Mouse (Mus musculus) heart, postnatal 4 days (tissue): ENCODE data around the gene Gucy2e. TPM values are rescaled to one million over a fixed set of nuclear protein-coding genes. Genes with fewer than 3 reads are reported as not detected.

Source experiments
- DNase-seq: peaks from one replicate; pipeline ENCODE4 v3.0.0; 2021
- total RNA-seq, 2 experiments: library from RNA; stranded (reverse); gene quantifications; 2 replicates each; pipeline ENCODE4 v1.2.3; 2021

Gucy2e gene
- total RNA-seq, 2 experiments from 2014 or later, result 0.09 to 0.12 TPM

DNA sequence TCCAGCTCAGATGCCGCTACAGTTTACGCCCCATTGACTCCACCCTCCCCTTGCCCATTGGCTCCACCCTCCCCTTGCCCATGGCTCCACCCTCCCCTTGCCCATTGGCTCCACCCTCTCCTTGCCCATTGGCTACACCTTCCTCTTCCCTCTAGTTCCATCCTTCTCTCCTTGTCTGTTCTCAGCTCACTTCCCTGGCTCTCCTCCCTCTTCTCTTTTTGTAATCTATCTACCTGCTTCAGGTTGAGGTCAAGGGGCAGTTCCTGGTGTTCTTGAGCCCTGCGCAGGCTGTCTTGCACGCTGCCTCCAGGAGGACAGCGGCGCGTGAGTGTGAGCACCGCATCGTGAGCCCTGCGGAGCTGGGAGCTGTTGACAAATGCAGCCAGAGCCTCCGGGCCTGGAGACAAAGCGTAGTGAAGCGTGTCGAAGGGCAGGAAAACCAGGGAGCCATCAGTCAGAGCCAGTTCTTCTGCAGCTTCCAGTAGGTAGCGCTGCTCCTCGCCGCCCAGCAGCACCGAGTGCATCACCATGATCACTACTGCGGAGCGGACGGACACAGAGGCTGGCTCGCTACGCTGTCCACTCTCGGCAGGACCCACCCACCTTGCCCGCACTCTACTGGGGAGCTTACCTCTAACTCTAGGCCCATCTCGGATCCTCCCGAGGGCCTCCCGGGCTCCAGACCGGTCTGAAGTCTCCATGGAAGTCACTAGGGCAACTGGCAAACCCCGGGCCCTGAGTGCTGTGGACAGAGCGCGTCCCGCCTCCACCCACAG is 1.4 kb downstream of the Gucy2e start:
- DNase-seq, result peak; percentile 62

DNA sequence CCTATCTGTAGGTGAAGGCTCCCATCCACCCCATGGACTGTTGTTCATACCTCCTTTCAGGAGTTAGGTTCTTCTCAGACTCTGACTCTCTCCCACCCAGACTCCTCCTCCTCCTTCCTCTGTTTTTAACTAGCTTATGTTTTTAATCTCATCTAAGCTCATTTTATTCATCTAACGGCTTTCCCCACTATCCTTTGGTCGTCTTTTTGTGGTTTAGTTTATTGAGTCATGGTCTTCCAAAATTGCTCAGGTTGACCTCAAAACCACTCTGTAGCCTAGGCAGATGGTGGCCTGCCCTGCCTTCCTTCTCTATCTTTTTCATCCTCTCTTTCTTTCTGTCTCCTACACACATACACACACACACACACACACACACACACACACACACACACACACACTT is 3.7 kb downstream of the Gucy2e start:
- DNase-seq, result no peak

DNA sequence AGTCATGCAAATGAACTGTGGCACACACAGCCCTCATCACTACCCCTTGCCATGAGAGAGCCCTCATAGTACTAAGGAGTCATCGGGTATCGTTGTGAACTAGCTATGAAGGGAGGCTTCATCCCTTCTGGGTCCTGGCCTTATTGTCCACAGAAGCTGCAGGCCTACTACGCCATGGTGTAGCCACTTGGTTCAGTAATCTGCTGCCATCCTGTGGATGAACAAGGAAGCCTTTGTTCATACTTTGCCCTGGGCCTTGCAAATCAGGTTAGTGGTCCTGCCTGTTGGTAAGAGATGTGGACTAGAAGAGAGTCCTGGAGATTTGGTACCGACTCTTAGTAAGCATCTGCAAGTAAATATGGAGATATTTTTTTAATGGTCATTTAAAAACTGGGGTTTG is 6.4 kb downstream of the Gucy2e start:
- DNase-seq, result no peak

DNA sequence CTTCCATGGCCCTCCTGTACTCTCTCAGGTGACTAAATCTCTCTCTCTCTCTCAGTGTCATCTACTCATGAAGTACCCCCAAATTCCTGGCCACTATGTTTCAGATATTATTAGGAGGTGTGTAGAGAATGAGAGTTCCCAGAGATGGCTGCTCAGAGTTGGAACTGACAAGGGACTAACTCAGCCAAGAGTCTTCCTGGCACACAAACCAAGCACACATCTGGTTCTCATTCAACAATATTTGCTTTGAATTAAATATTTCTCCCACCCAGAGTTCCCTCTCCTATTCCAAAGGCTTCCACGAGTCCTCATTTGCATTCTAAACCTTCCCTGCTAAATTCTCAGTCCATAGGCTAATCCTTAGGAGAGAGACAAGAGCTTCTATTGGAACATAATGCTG is 11.1 kb downstream of the Gucy2e start:
- no peak for DNase-seq

DNA sequence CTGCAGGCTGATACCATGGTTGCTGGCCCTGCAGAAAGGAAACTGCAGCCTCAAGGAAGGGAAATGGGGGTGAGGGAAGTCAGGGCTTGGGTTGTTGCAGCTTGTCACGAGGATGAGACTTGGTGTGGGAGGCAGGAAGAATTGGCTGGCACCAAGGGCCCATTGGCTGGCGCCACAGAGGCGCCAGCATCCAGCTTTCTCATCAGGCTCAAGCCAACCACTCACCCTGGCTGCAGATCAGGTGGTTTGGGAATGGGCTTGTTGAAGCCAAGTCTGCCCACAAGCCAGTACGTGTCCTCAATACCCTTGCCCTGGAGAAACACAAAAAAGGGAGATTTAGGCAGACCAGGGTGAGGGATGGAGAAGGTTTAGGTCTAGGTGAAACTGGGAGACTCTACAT is 13.7 kb downstream of the Gucy2e start:
- no peak for DNase-seq

DNA sequence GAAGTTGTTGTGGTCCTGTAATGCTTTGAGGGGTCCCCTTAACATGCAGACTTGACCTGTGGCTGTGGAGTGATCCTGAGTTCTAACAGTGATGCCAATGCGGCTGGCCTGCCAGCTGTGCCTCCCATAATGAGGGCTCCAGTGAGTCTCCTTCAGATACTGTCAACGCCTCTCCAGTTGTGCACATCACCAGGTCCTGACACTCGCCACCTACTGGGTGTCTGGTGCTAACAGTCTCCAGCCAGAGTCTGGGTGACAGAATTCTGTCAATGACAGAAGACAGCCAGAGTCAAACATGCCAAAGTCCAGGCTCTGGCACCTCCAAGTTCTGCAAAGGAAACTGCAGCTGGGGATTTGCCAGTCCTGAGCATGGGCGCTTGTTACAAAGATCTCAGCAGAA is 15.8 kb downstream of the Gucy2e start:
- DNase-seq, result peak; percentile 67

GRCm38 (mm10) chr11:69218661-69219060 is 18.2 kb downstream of the Gucy2e start:
- no peak for DNase-seq

- no peak for DNase-seq
Observed at GRCm38 (mm10) chr11:69217411-69217810, 19.4 kb downstream of the Gucy2e start.

GRCm38 (mm10) chr11:69211431-69211830 is 25.4 kb downstream of the Gucy2e start:
- DNase-seq, result peak; percentile 28

DNA sequence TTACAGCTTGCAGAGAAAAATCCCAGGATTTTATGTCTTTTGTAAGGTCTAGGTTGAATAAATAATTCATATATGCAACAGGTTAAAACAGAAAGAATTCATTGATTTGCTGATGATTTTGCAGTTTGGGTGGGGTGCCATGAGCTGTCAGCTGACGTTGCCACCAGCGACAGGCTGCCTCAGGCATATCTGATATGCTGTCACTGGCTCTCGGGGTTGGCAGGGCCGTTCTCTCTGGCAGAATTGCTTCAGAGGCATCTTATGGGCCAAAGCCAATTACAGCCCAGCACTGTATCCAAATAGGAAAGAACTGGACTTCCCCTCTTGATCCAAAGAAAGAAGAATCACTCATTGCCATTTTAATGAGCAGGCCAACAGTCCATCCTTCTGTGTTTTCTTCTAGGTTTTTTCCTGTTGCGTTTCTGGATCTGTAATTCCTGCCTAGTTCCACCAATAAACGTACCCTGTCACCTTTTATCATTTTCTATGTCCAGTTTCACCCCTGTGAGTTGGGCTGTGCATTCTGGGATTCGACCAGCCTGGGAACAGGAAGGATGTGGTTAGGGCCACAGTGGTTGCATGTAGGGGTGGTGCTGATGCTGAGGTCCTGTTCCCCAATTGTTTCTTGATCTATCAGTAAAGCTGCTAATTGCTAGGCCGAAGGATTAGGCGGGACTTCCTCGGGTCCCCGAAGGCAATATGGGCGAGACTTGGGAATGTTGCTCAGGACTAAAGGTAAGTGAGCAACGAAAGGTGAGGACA is 34.2 kb downstream of the Gucy2e start:
- DNase-seq, result no peak

GRCm38 (mm10) chr11:69200231-69200630 is 36.6 kb downstream of the Gucy2e start:
- no peak for DNase-seq

- DNase-seq, result no peak
Observed at GRCm38 (mm10) chr11:69199251-69199650, 37.6 kb downstream of the Gucy2e start.

GRCm38 (mm10) chr11:69197743-69198142 is 39.1 kb downstream of the Gucy2e start, which contains the start of gene Alox8:
Alox8 (minus strand) TSS chr11:69197843.
- no peak for DNase-seq

DNA sequence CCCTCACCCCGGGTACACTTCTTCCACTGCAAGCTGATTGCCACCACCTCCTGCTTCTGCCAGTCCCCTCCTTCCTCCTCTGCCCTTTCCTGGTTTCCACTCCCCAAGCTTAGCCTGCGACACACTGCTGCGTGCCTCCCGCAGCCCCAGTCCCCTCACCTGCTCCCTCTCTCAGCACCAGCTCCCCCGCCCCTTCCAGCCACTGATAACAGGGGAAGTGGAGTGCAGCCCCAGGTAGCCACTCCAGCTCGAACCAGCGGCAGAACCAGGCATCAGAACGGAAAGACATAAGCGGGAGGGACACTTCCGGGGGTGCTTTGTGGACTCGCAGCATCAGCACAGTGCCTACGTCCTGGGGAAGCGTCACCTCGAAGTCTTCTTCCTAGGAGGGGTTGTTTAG is 39.6 kb downstream of the Gucy2e start:
- no peak for DNase-seq

DNA sequence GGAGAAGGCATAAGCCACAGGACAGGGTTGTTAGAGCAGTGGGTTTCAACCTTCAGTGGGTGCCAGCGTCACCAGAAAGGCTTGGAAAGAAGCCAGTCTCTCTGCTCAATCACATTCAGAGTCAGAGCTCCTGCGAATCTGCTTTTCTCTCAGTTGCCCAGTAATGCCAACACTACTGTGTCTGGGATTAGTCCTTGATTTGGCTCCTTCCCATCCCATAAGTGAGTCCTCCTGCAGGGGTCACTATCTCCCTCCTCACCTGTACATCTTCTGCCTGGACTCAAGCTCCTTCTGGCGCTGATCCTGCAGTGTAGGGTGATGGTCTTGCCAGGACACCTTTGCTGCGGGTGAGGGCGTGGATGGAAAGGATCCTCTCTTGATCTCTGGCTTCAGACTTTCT is 40.1 kb downstream of the Gucy2e start:
- peak; percentile 26 for DNase-seq

DNA sequence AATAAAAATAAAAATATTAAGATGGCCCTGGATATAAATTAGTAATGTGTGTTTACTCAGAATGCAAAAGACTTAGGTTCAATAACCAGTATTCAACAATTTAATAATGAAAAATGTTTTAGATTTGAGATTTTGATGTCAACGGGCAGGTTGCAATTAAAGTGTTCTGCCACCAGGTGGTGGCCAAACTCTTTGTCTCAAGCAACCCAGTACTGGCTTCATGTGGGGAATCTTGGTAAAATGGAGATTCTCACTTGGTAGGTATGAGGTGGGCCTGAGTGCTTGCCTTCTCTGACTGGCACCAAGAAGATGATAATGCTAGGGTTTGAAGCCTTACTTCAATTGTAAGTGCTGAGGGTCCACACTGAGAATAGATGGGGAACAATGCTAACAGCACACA is 44.0 kb downstream of the Gucy2e start:
- peak; percentile 47 for DNase-seq

DNA sequence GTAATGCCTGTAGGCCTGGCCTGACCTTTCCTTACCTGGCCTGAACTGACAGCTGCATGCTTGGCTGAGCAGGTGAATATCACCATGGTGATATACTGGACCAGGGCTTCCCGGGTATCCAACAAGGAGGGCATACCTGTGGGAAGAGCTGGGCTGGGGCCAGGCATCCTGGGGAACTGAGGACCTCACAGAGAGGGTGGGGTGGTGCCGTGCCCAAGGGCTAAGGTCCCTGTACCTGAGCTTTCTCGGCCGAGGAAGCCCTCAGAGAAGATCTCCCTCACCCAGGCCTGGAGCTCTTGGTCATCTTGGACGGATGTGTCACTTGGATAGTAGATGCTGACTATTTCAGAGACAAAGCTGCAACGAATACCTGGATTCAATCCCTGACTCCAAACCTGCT is 50.9 kb downstream of the Gucy2e start:
- DNase-seq, result no peak

DNA sequence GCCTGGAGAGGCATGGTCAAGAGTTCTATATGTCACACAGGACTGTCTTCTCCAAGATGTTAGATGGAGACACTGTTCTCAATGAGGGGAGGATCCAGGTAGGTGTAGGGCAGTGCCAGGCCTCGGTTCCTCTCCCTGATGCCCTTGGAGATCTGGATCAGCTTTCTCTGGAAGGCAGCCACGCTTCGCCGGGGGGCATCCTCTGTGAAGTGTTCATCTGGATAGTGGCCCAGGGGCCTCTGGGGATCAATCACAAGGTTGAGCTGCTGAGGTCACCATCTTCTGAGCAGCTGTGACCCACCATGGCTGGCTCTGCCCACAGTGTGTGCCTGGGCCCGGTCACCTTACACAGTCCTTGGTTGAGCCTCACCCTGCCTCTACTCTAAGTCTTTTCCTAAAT is 51.8 kb downstream of the Gucy2e start:
- no peak for DNase-seq

GRCm38 (mm10) chr11:69180120-69180519 is 56.7 kb downstream of the Gucy2e start:
- DNase-seq, result no peak

- no peak for DNase-seq
Observed at GRCm38 (mm10) chr11:69179512-69179911, 57.3 kb downstream of the Gucy2e start.

DNA sequence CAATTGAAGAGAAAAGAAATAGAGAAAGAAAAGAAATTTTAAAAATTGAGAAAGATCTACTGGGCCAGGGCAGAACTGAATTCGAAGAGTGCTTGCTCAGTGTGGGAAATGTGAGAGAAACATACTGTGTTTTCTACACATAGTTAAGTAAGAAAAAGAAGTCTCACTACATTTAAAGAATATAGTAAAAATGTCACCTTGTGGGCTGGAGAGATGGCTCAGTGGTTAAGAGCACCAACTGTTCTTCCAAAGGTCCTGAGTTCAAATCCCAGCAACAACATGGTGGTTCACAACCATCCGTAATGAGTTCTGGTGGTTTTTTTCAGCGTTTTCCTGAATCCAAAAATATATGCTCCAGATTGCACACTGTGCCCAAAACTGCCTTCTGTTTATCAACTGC is 58.3 kb downstream of the Gucy2e start:
- DNase-seq, result no peak

GRCm38 (mm10) chr11:69174722-69175121 is 62.1 kb downstream of the Gucy2e start:
- DNase-seq, result no peak

GRCm38 (mm10) chr11:69172606-69173005 is 64.2 kb downstream of the Gucy2e start:
- DNase-seq, result no peak

DNA sequence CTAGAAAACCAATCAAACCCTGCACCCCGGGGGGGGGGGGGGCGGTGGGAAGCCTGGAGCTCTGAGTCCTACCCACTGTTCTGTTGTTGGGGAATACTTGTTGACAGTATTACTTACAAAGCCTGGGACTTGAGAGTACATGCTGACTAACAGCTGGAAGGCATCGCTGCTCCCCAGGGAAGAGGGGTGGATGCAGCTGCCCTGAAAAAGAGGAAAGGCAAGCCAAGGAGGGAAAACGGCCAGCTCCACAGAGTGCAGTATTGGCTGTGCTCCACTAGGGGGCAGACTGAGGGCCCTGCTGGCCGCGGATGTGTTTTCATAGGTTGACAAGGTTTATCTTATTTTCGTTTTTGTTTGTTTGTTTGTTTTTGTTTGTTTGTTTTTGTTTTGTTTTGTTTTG is 65.2 kb downstream of the Gucy2e start:
- DNase-seq, result peak; percentile 87
